Mouse (Mus musculus) A20 (cell line): ENCODE results near the gene Tbc1d8b.
"Not testable (repeated sequence)": the region's sequence is repeated elsewhere in the genome, so short reads cannot be mapped to it uniquely, and the experiment has no call there.

Source experiments
- DNase-seq: peaks from one replicate; pipeline ENCODE4 v3.0.0-alpha.2; 2011; ENCODE audit warnings: low read depth, low spot score

Tbc1d8b gene

GRCm38 (mm10) chrX:139684775-139685695 lies at the start of gene Tbc1d8b:
Tbc1d8b (plus strand) TSS chrX:139684996.
- DNase-seq: peak; percentile 83

- no peak for DNase-seq
Measured at GRCm38 (mm10) chrX:139639744-139640143, 45.1 kb upstream of the Tbc1d8b start.

GRCm38 (mm10) chrX:139640418-139640817 lies 44.4 kb upstream of the Tbc1d8b start:
- no peak for DNase-seq

- DNase-seq: no peak
Measured at GRCm38 (mm10) chrX:139652226-139652625, 32.6 kb upstream of the Tbc1d8b start.

- no peak for DNase-seq
Measured at GRCm38 (mm10) chrX:139653292-139653691, 31.5 kb upstream of the Tbc1d8b start.

GRCm38 (mm10) chrX:139654350-139655063 lies 30.3 kb upstream of the Tbc1d8b start:
- no peak for DNase-seq

GRCm38 (mm10) chrX:139662111-139662510 lies 22.7 kb upstream of the Tbc1d8b start:
- DNase-seq: no peak

GRCm38 (mm10) chrX:139665829-139666228 lies 19.0 kb upstream of the Tbc1d8b start:
- DNase-seq: peak; percentile 21

GRCm38 (mm10) chrX:139684410-139684774 lies 404 bp upstream of the Tbc1d8b start:
- DNase-seq: no peak

- no peak for DNase-seq
Measured at GRCm38 (mm10) chrX:139714381-139714780, 29.6 kb downstream of the Tbc1d8b start, which contains the start of gene Gm15013. Gm15013 (minus strand) TSS chrX:139714481.

- DNase-seq: peak; percentile 19
Measured at GRCm38 (mm10) chrX:139722350-139722749, 37.6 kb downstream of the Tbc1d8b start.

- no peak for DNase-seq
Measured at GRCm38 (mm10) chrX:139730541-139730940, 45.7 kb downstream of the Tbc1d8b start.

- DNase-seq: no peak
Measured at GRCm38 (mm10) chrX:139737066-139737465, 52.3 kb downstream of the Tbc1d8b start.

GRCm38 (mm10) chrX:139751855-139752254 lies 67.1 kb downstream of the Tbc1d8b start:
- peak; percentile 29 for DNase-seq

GRCm38 (mm10) chrX:139758634-139759033 lies 73.8 kb downstream of the Tbc1d8b start:
- DNase-seq: not testable (repeated sequence)

GRCm38 (mm10) chrX:139762546-139762945 lies 77.8 kb downstream of the Tbc1d8b start:
- DNase-seq: peak; percentile 43

- DNase-seq: no peak
Measured at GRCm38 (mm10) chrX:139769975-139770637, 85.3 kb downstream of the Tbc1d8b start.

- DNase-seq: peak; percentile 48
Measured at GRCm38 (mm10) chrX:139774309-139775083, 89.7 kb downstream of the Tbc1d8b start.

- DNase-seq: no peak
Measured at GRCm38 (mm10) chrX:139775084-139775612, 90.4 kb downstream of the Tbc1d8b start.

GRCm38 (mm10) chrX:139777357-139777756 lies 92.6 kb downstream of the Tbc1d8b start:
- no peak for DNase-seq

GRCm38 (mm10) chrX:139778886-139779285 lies 94.1 kb downstream of the Tbc1d8b start:
- no peak for DNase-seq
